Mouse (Mus musculus) stomach, postnatal 0 days (tissue): ENCODE data around the gene Spcs3. TPM values are rescaled to one million over a fixed set of nuclear protein-coding genes. Genes with fewer than 3 reads are reported as not detected.

Experiments used
- ATAC-seq: fragments of 200-750 bp; cut with Nextera tagmentation; 2 replicates; pipeline ENCODE4 v1.8.0; 2017; ENCODE audit not compliant: low FRiP score, low TSS enrichment
- DNase-seq: peaks from one replicate; pipeline ENCODE4 v3.0.0-alpha.2; 2016; ENCODE audit warnings: low spot score
- H3K27ac ChIP-seq: fragments of 300-500 bp; sonication (generic); replicated peaks from 2 replicates; pipeline ENCODE4 v1.5.1; 2014; ENCODE audit warnings: mild to moderate bottlenecking, control low read depth
- H3K27me3 ChIP-seq: fragments of 300-500 bp; sonication (generic); 2 replicates; pipeline ENCODE4 v1.6.1; 2014; ENCODE audit warnings: low read length; ENCODE audit not compliant: control insufficient read depth, insufficient read depth
- H3K36me3 ChIP-seq: fragments of 300-500 bp; sonication (generic); 2 replicates; pipeline ENCODE4 v1.6.1; 2014; ENCODE audit warnings: low read length, mixed read lengths; ENCODE audit not compliant: control insufficient read depth, insufficient read depth
- H3K4me1 ChIP-seq: fragments of 300-500 bp; sonication (generic); replicated peaks from 2 replicates; pipeline ENCODE4 v1.6.1; 2014; ENCODE audit warnings: antibody characterized with exemption; ENCODE audit not compliant: control insufficient read depth, insufficient read depth
- H3K4me2 ChIP-seq: fragments of 300-500 bp; sonication (generic); replicated peaks from 2 replicates; pipeline ENCODE4 v1.6.1; 2014; ENCODE audit warnings: low read depth, mild to moderate bottlenecking, control low read depth, moderate library complexity
- H3K4me3 ChIP-seq: fragments of 300-500 bp; sonication (generic); 2 replicates; pipeline ENCODE4 v1.5.1; 2014; ENCODE audit warnings: low read depth, low read length, control low read depth
- H3K9ac ChIP-seq: fragments of 300-500 bp; sonication (generic); 2 replicates; pipeline ENCODE4 v1.6.1; 2014; ENCODE audit warnings: mild to moderate bottlenecking, low read length, control low read depth, mixed read lengths
- H3K9me3 ChIP-seq: fragments of 300-500 bp; sonication (generic); 2 replicates; pipeline ENCODE4 v1.6.1; 2016; ENCODE audit warnings: low read length; ENCODE audit not compliant: control insufficient read depth
- CTCF ChIP-seq: IDR thresholded peaks from 2 replicates; pipeline ENCODE4 v1.5.1; 2016; ENCODE audit warnings: antibody characterized with exemption, low read depth, mild to moderate bottlenecking, moderate library complexity
- EP300 ChIP-seq: optimal IDR thresholded peaks from 2 replicates; pipeline ENCODE3; 2016; ENCODE audit warnings: antibody characterized with exemption
- WGBS: fragments of 180-500 bp; shearing (Covaris S2); extraction: QIAGEN DNeasy Blood & Tissue Kit; methylation state at CpG from one replicate; pipeline ENCODE4 v1.1.7; 2014; 5-methylcytosine and 5-hydroxymethylcytosine counted together
- polyA plus RNA-seq: library from polyadenylated mRNA; unstranded; fragments of >200 nt; fragmentation: Nextera tagmentation; extraction: Ambion mirVana; gene quantifications from 2 replicates; pipeline ENCODE4 v1.2.1, GENCODE M21; 2015

Gene Spcs3
- polyA plus RNA-seq, 1 experiment from 2014 or later = 59.6 TPM

DNA sequence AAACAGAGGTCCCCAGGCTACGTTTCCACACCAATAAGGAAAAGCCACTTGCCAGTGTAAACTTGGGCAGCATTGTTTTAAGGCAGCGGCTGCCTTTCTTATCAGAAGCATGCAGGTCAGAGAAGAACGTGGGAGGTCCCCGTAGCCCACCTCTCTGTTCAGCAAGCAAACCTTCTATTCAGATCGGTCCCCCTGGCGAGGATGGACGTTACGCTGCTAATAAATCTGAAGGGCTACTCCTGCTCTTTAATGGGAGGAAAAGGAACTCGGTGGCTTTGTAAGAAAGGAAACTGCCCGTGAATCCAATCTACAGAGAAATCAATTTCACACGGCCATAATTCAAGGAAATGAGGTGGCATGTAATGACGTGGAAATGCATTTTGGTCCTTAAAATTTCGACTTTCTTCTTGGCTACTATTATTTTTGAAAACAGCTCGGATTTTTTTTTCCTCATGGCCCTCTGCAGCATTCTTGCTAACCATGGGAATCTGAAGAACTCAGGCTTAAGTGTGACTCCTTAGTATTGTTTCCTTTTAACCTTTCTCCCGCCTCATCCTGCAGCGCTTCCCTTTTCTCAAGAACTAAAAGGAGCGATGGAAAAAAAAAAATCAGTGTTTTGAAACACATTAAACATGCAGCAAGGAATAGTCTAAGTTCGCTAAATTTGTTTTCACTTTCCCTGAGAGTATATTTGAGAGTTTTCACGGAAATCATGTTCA lies 43.1 kb downstream of the Spcs3 start:
- Histone ChIP-seq H3K4me2 (peak overlapping the region; percentile 34; the same call in 1 of the 2 replicates), H3K27me3 (no peaks in the 10 kb centered on the region), H3K4me3 (0 out of 2 replicates have a peak overlapping the region, but pooled peaks have one; percentile 0), H3K27ac (no peak overlapping the region), H3K9me3 (no peaks in the 10 kb centered on the region), H3K36me3 (no peaks in the 10 kb centered on the region), H3K9ac (no peak overlapping the region), H3K4me1 (no peaks in the 10 kb centered on the region)
- no peak for DNase-seq
- ATAC-seq = no peak
- TF ChIP-seq CTCF (no peak), EP300 (no peak)
- WGBS = 36% methylated on average over 19 of the region's 19 CpGs

Other genes starting within 250 kb of the Spcs3 start
- gene Asb5, start 418 bp downstream of the Spcs3 start, polyA plus RNA-seq = 3.8 and 4.2 TPM in 2 replicates
- not detected in 2 replicates for gene Spata4, start 70.8 kb upstream of the Spcs3 start, polyA plus RNA-seq